Mouse (Mus musculus) adipocyte (in vitro differentiated cells): Measurements from ENCODE around the gene Fancl.

ENCODE experiments used
- DNase-seq: peaks from one replicate; pipeline ENCODE4 v3.0.0-alpha.2; 2016; ENCODE audit warnings: low spot score

Fancl gene

GRCm38 (mm10) chr11:26489761-26490466, 104.0 kb downstream of the Fancl start:
- DNase-seq: peak; percentile 89

DNA sequence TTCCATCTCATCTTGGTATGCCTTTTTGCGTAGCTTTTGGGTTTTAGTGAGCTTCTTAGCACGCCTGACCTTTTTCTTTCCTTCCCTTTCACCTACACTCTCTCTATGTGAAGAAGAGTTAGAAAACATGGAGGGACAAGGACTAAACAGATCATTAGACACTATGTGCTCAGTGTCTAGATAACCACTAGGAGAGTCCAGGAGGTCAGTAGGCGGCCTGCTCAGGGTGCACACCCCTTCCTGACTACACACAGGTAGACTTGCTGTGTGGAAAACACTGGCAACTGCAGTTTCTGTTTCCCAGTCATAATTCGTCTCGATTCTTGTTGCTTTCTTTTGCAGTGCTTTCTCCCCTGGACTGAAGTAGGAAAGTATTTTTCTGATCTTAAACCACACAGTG, 110.0 kb downstream of the Fancl start:
- no peak for DNase-seq

DNA sequence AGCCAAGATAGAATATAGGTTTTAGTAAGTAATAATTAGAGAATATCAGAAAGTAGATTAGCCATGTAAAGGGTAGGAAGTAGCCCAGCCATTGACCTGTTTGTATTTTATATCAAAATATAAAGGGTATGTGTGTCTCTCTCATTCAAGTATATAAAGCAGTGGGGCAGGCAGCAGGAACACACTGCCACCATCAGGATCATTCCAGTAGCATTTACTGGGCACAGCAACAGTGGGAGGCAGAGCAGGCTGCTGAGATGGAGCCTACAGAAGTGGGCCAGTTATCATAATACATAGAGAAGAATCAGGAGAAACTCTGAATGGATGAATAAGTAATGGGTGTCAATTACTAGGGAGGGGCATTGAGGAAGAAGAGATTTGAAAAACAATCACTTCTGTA, 127.7 kb downstream of the Fancl start:
- no peak for DNase-seq

- no peak for DNase-seq
Observed at GRCm38 (mm10) chr11:26516086-26516485, 130.2 kb downstream of the Fancl start.

GRCm38 (mm10) chr11:26518991-26519390, 133.1 kb downstream of the Fancl start:
- DNase-seq: peak; percentile 20
